Mouse (Mus musculus): ENCODE measurements around the gene Aicda.

The Aicda gene

GRCm38 (mm10) chr6:122602242-122602991 lies 48.8 kb downstream of the Aicda start, which contains the start of gene Apobec1:
Gene Apobec1 (minus strand): TSS chr6:122602444.
- DNase-seq: peak; percentile 87

GRCm38 (mm10) chr6:122602992-122603322 lies 49.4 kb downstream of the Aicda start:
- no peak for DNase-seq

- no peak for DNase-seq
These were observed 50.7 kb downstream of the Aicda start for GRCm38 (mm10) chr6:122604260-122604659.

- DNase-seq: peak; percentile 33
These were observed 51.9 kb downstream of the Aicda start for GRCm38 (mm10) chr6:122605483-122605882.

GRCm38 (mm10) chr6:122606661-122607060 lies 53.1 kb downstream of the Aicda start:
- DNase-seq: no peak

GRCm38 (mm10) chr6:122607700-122608099 lies 54.1 kb downstream of the Aicda start:
- DNase-seq: no peak

- no peak for DNase-seq
These were observed 55.1 kb downstream of the Aicda start for GRCm38 (mm10) chr6:122608434-122609376.

- DNase-seq: no peak
These were observed 55.8 kb downstream of the Aicda start for GRCm38 (mm10) chr6:122609377-122609728.

- DNase-seq: no peak
These were observed 56.2 kb downstream of the Aicda start, which contains the start of gene Gdf3 for GRCm38 (mm10) chr6:122609771-122610170. Gene Gdf3 (minus strand): TSS chr6:122610087.

- DNase-seq: no peak
These were observed 58.8 kb downstream of the Aicda start for GRCm38 (mm10) chr6:122612426-122612825.
